Mouse (Mus musculus): ENCODE measurements at regions not wholly inside any gene's neighbourhood (a gene's known extent, or its start where the extent isn't known, plus 50 kb on each side); places are given as distances from the start of the nearest gene placed in this dataset.

GRCm38 (mm10) chr5:75762374-75762773, 187.7 kb downstream of the Kit start:
- Histone ChIP-seq H3K9me3 (replicated peaks; ENCODE audit: low read length) (peaks cover 9% of the 10 kb centered on the region), H3K27me3 (replicated peaks) (no peaks in the 10 kb centered on the region), H3K4me2 (ENCODE audit: insufficient read depth, low read depth, poor library complexity, severe bottlenecking) (no peak overlapping the region), H3K9ac (ENCODE audit: insufficient read depth, low read depth) (no peak overlapping the region), H3K4me3 (replicated peaks in 1 of 3; ENCODE audit: low read depth in 2 of 3, low read length in 2 of 3, poor library complexity in 1 of 3) (no peak overlapping the region), H3K79me2 (replicated peaks; ENCODE audit: control insufficient read depth, extremely low read depth, insufficient read depth, poor library complexity, severe bottlenecking) (no peaks in the 10 kb centered on the region), H3K27ac (ENCODE audit: insufficient read depth, low read depth) (no peak overlapping the region), H3K4me1 (ENCODE audit: control insufficient read depth in 1 of 2, insufficient read depth in 2 of 2) (no peaks in the 10 kb centered on the region), H3K36me3 (replicated peaks in 1 of 2; ENCODE audit: control insufficient read depth in 1 of 2, insufficient read depth in 1 of 2, low read length in 1 of 2) (no peaks in the 10 kb centered on the region)
- DNase-seq (ENCODE audit: extremely low read depth), result no peak
- TF ChIP-seq POLR2A (IDR thresholded peaks at IDR 0.05; ENCODE audit: low read depth, low read length), result no peak
- dilution Hi-C loops (cut with MboI; ENCODE audit: extremely low pct_ligation_motif_present, extremely low pct_unique_long_range_greater_than_20kb, low sequenced_read_pairs) (no loop called here), in situ Hi-C loops (cut with MboI; ENCODE audit: low pct_ligation_motif_present, low pct_unique_long_range_greater_than_20kb, low sequenced_read_pairs) (no loop called here)

GRCm38 (mm10) chr5:75761459-75762310, 187.0 kb downstream of the Kit start:
- no peak for TF ChIP-seq MYC (IDR thresholded peaks at IDR 0.05; ENCODE audit: low read depth, low read length)
- TF ChIP-seq JUND (conservative IDR thresholded peaks at IDR 0.05; ENCODE audit: low read depth, low read length), result no peak
- no peak for TF ChIP-seq POLR2AphosphoS2 (IDR thresholded peaks at IDR 0.05; ENCODE audit: low read depth, low read length)
- TF ChIP-seq ZKSCAN1 (IDR thresholded peaks at IDR 0.05; ENCODE audit: borderline replicate concordance, low read depth, low read length), result no peak
- TF ChIP-seq NRF1 (IDR thresholded peaks at IDR 0.05; ENCODE audit: low read depth, low read length), result no peak
- no peak for TF ChIP-seq USF2 (conservative IDR thresholded peaks at IDR 0.05; ENCODE audit: low read depth, low read length)
- no peak for TF ChIP-seq UBTF (IDR thresholded peaks at IDR 0.05; ENCODE audit: low read depth, low read length)
- TF ChIP-seq NELFE (IDR thresholded peaks at IDR 0.05; ENCODE audit: low read depth, low read length), result no peak
- TF ChIP-seq IRF4 (IDR thresholded peaks at IDR 0.05; ENCODE audit: low read depth, low read length), result no peak
- TF ChIP-seq SMC3 (IDR thresholded peaks at IDR 0.05; ENCODE audit: low read depth, low read length), result no peak
- TF ChIP-seq SIN3A (IDR thresholded peaks at IDR 0.05; ENCODE audit: low read length), result no peak
- TF ChIP-seq TCF12 (IDR thresholded peaks at IDR 0.05; ENCODE audit: low read depth, low read length), result no peak
- TF ChIP-seq CHD2 (IDR thresholded peaks at IDR 0.05; ENCODE audit: low read length), result no peak
- no peak for TF ChIP-seq POLR2A (IDR thresholded peaks at IDR 0.05; ENCODE audit: low read depth, low read length)
- no peak for TF ChIP-seq RCOR1 (conservative IDR thresholded peaks at IDR 0.05; ENCODE audit: low read depth, low read length)
- Histone ChIP-seq H3K4me1 (ENCODE audit: control insufficient read depth in 1 of 2, insufficient read depth in 2 of 2) (no peaks in the 10 kb centered on the region), H3K27ac (ENCODE audit: insufficient read depth, low read depth) (no peak overlapping the region), H3K36me3 (replicated peaks in 1 of 2; ENCODE audit: control insufficient read depth in 1 of 2, insufficient read depth in 1 of 2, low read length in 1 of 2) (no peaks in the 10 kb centered on the region), H3K9ac (ENCODE audit: insufficient read depth, low read depth) (no peak overlapping the region), H3K9me3 (replicated peaks; ENCODE audit: low read length) (peaks cover 9% of the 10 kb centered on the region), H3K4me2 (ENCODE audit: insufficient read depth, low read depth, poor library complexity, severe bottlenecking) (no peak overlapping the region), H3K27me3 (replicated peaks) (no peaks in the 10 kb centered on the region), H3K4me3 (replicated peaks in 1 of 3; ENCODE audit: low read depth in 2 of 3, low read length in 2 of 3, poor library complexity in 1 of 3) (no peak overlapping the region), H3K79me2 (replicated peaks; ENCODE audit: control insufficient read depth, extremely low read depth, insufficient read depth, poor library complexity, severe bottlenecking) (no peaks in the 10 kb centered on the region)
- DNase-seq (ENCODE audit: extremely low read depth), result no peak
- in situ Hi-C loops (cut with MboI; ENCODE audit: low pct_ligation_motif_present, low pct_unique_long_range_greater_than_20kb, low sequenced_read_pairs), result no loop called here
- dilution Hi-C loops (cut with MboI; ENCODE audit: extremely low pct_ligation_motif_present, extremely low pct_unique_long_range_greater_than_20kb, low sequenced_read_pairs), result no loop called here

Data from CH12.LX (cell line).